Comparison of ENCODE assay signal across 18 mouse cellular contexts in the genomic region with DNA sequence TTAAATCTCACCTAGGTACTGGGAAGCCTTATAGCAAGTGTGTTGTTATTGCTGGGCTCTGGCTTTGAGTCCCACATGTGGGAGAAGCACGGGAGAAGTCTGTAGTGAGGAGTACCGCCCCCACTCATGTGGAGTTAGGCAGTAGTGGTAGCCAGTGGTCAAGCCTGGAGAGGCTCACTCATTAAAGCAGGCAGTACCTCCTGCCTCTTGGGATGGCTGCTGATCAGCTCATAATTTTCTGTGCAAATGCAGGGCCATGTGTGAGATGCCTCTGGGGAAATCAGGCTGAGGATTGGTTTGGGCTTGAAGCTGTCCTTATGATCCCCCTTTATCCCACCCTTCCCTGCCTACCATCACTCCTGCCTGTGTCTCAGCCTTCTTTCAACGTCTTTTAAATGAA. TPM values are rescaled to one million over a fixed set of nuclear protein-coding genes. Genes with fewer than 3 reads are reported as not detected.
A peak's percentile ranks its signal among the peaks of the same experiment; 100 is the strongest.
DNase-seq lines count a peak whose midpoint lies in the region; ATAC-seq lines count a peak whose summit lies in the region.
"Had no signal": no experiment of that assay in that cellular context is flagged by ENCODE, and none has a peak within 500 bp of the region (broad histone marks: within the 10 kb centered on the region; RNA-seq: fewer than 3 reads in every experiment).

No protein-coding gene starts in this region.

- no peak overlapping the region for H3K4me2 ChIP-seq in midbrain, embryonic 13.5 days (replicated peaks)
- H3K4me2 ChIP-seq in midbrain, embryonic 15.5 days, result no peak overlapping the region
- no peak overlapping the region for H3K4me2 ChIP-seq in midbrain, embryonic 14.5 days (ENCODE audit: low read length)
- H3K4me2 ChIP-seq: embryonic facial prominence, embryonic 13.5 days; heart, embryonic 13.5 days; hindbrain, embryonic 15.5 days had no signal

- H3K27me3 ChIP-seq in midbrain, embryonic 13.5 days, result peaks cover 4% of the 10 kb centered on the region; the same call in 1 of the 2 replicates
- H3K27me3 ChIP-seq in midbrain, embryonic 15.5 days (replicated peaks), result no peaks in the 10 kb centered on the region
- no peaks in the 10 kb centered on the region for H3K27me3 ChIP-seq in midbrain, embryonic 14.5 days (ENCODE audit: control insufficient read depth, insufficient read depth, low read length)
- H3K27me3 ChIP-seq: embryonic facial prominence, embryonic 13.5 days; hindbrain, embryonic 15.5 days had no signal

- H3K36me3 ChIP-seq in midbrain, embryonic 13.5 days, result no peaks in the 10 kb centered on the region
- H3K36me3 ChIP-seq in midbrain, embryonic 15.5 days (replicated peaks), result no peaks in the 10 kb centered on the region
- H3K36me3 ChIP-seq in midbrain, embryonic 14.5 days (ENCODE audit: control insufficient read depth, insufficient read depth, low read length), result no peaks in the 10 kb centered on the region
- H3K36me3 ChIP-seq: embryonic facial prominence, embryonic 13.5 days; heart, embryonic 13.5 days; hindbrain, embryonic 15.5 days had no signal

- no peak for DNase-seq in frontal cortex, adult 2 months (ENCODE audit: extremely low spot score in 1 of 2, low spot score in 1 of 2)
- peak; percentile 50 for DNase-seq in midbrain, embryonic 14.5 days
- no peak for DNase-seq in adipocyte (ENCODE audit: low spot score)
- DNase-seq: adrenal gland, postnatal 10 days; cerebellum, adult 11-12 months; cerebellum, adult 9-10 months; cerebellum, postnatal 25 days; forebrain, postnatal 0 days; gastrocnemius, postnatal 36 days; heart, adult 11 months; heart, postnatal 36 days had no signal

- H3K27ac ChIP-seq in midbrain, embryonic 13.5 days, result peak overlapping the region; percentile 67
- no peak overlapping the region for H3K27ac ChIP-seq in midbrain, embryonic 15.5 days
- H3K27ac ChIP-seq in midbrain, embryonic 14.5 days (replicated peaks; ENCODE audit: low read depth, low read length), result no peak overlapping the region
- H3K27ac ChIP-seq: embryonic facial prominence, embryonic 13.5 days; heart, embryonic 13.5 days; hindbrain, embryonic 15.5 days had no signal

- H3K9ac ChIP-seq in midbrain, embryonic 13.5 days (replicated peaks), result no peak overlapping the region
- H3K9ac ChIP-seq in midbrain, embryonic 15.5 days, result no peak overlapping the region
- H3K9ac ChIP-seq in midbrain, embryonic 14.5 days (replicated peaks; ENCODE audit: low read length), result no peak overlapping the region
- H3K9ac ChIP-seq: embryonic facial prominence, embryonic 13.5 days; forebrain, postnatal 0 days; heart, embryonic 13.5 days; hindbrain, embryonic 15.5 days had no signal

- H3K4me3 ChIP-seq in midbrain, embryonic 13.5 days (replicated peaks), result no peak overlapping the region
- no peak overlapping the region for H3K4me3 ChIP-seq in midbrain, embryonic 15.5 days
- H3K4me3 ChIP-seq in midbrain, embryonic 14.5 days (replicated peaks; ENCODE audit: low read depth, low read length), result no peak overlapping the region
- H3K4me3 ChIP-seq: embryonic facial prominence, embryonic 13.5 days; heart, embryonic 13.5 days; hindbrain, embryonic 15.5 days had no signal

- WGBS in midbrain, embryonic 13.5 days, result 37% methylated on average over 3 of the region's 3 CpGs
- WGBS in midbrain, embryonic 15.5 days, result 40% methylated on average over 3 of the region's 3 CpGs
- 36% methylated on average over 3 of the region's 3 CpGs for WGBS in midbrain, embryonic 14.5 days

- peaks cover 38% of the 10 kb centered on the region for H3K4me1 ChIP-seq in midbrain, embryonic 13.5 days (replicated peaks)
- H3K4me1 ChIP-seq in midbrain, embryonic 15.5 days, result peaks cover 15% of the 10 kb centered on the region
- peaks cover 20% of the 10 kb centered on the region for H3K4me1 ChIP-seq in midbrain, embryonic 14.5 days (ENCODE audit: control insufficient read depth, insufficient read depth, low read length)

- no peaks in the 10 kb centered on the region for H3K9me3 ChIP-seq in midbrain, embryonic 13.5 days
- H3K9me3 ChIP-seq in midbrain, embryonic 15.5 days, result no peaks in the 10 kb centered on the region
- H3K9me3 ChIP-seq in midbrain, embryonic 14.5 days (ENCODE audit: control insufficient read depth, low read length), result no peaks in the 10 kb centered on the region
- H3K9me3 ChIP-seq: embryonic facial prominence, embryonic 13.5 days; heart, embryonic 13.5 days; hindbrain, embryonic 15.5 days had no signal

- peak; percentile 16; the same call in 1 of the 2 replicates for ATAC-seq in frontal cortex, adult (ENCODE audit: low TSS enrichment)
- ATAC-seq in midbrain, embryonic 13.5 days, result peak; percentile 70; the same call in 1 of the 2 replicates
- ATAC-seq in midbrain, embryonic 15.5 days (replicated peaks), result no peak
- no peak for ATAC-seq in midbrain, embryonic 14.5 days (ENCODE audit: low FRiP score, low TSS enrichment)
- ATAC-seq: forebrain, postnatal 0 days had no signal

RNA-seq across cellular contexts. Expression of gene Stra6, which starts 11.0 kb away (rescaled TPM):
- 5.7 and 7.6 TPM in 2 replicates for polyA plus RNA-seq in frontal cortex, adult 2 months (2012; rRNA removed)
- 8.1 and 9.9 TPM in 2 replicates for polyA plus RNA-seq in midbrain, embryonic 13.5 days (2015; fragmentation: Nextera tagmentation; extraction: Ambion mirVana)
- polyA plus RNA-seq in midbrain, embryonic 15.5 days (2015; fragmentation: Nextera tagmentation; extraction: Ambion mirVana), result 15.0 and 15.7 TPM in 2 replicates
- polyA plus RNA-seq in midbrain, embryonic 14.5 days (2014; fragmentation: Nextera tagmentation; extraction: Ambion mirVana), result 2.3 and 10.1 TPM in 2 replicates

RNA-seq across cellular contexts. Expression of gene Ccdc33, which starts 44.1 kb away (rescaled TPM):
- 1.4 and 1.8 TPM in 2 replicates for polyA plus RNA-seq in frontal cortex, adult 2 months (2012; rRNA removed)
- 0.73 and 0.80 TPM in 2 replicates for polyA plus RNA-seq in midbrain, embryonic 13.5 days (2015; fragmentation: Nextera tagmentation; extraction: Ambion mirVana)
- 0.36 and 0.79 TPM in 2 replicates for polyA plus RNA-seq in midbrain, embryonic 15.5 days (2015; fragmentation: Nextera tagmentation; extraction: Ambion mirVana)
- 0.09 and 0.54 TPM in 2 replicates for polyA plus RNA-seq in midbrain, embryonic 14.5 days (2014; fragmentation: Nextera tagmentation; extraction: Ambion mirVana)
- polyA plus RNA-seq: embryonic facial prominence, embryonic 13.5 days; heart, postnatal 0 days had no signal

Comparison
In these comparisons a context has a peak if more than half of its experiments do, and no peak if none do; other contexts are left out.
1. ATAC-seq: peak in frontal cortex, adult (single experiment) and midbrain, embryonic 13.5 days (single experiment); none in midbrain, embryonic 15.5 days (single experiment) and midbrain, embryonic 14.5 days (single experiment).